Mouse (Mus musculus) limb, embryonic 13.5 days (tissue): Measurements from ENCODE around the gene Eif4g1. TPM values are rescaled to one million over a fixed set of nuclear protein-coding genes. Genes with fewer than 3 reads are reported as not detected.

Experiments
- ATAC-seq: fragments of 200-750 bp; cut with Nextera tagmentation; 2 replicates; pipeline ENCODE4 v1.8.0; 2017; ENCODE audit warnings: low read depth, moderate number of reproducible peaks, moderate TSS enrichment; ENCODE audit not compliant: low FRiP score
- H3K27ac ChIP-seq: fragments of 300-500 bp; sonication (generic); 2 replicates; pipeline ENCODE4 v1.5.1; 2015; ENCODE audit warnings: inconsistent platforms, mild to moderate bottlenecking, moderate library complexity
- H3K27me3 ChIP-seq: fragments of 300-500 bp; sonication (generic); 2 replicates; pipeline ENCODE4 v1.6.1; 2015; ENCODE audit warnings: mild to moderate bottlenecking, inconsistent platforms
- H3K36me3 ChIP-seq: fragments of 300-500 bp; sonication (generic); 2 replicates; pipeline ENCODE4 v1.6.1; 2015; ENCODE audit warnings: inconsistent platforms, mild to moderate bottlenecking, moderate library complexity
- H3K4me1 ChIP-seq: fragments of 300-500 bp; sonication (generic); 2 replicates; pipeline ENCODE4 v1.6.1; 2015; ENCODE audit warnings: inconsistent platforms
- H3K4me2 ChIP-seq: fragments of 300-500 bp; sonication (generic); replicated peaks from 2 replicates; pipeline ENCODE4 v1.6.1; 2015; ENCODE audit warnings: inconsistent platforms, mild to moderate bottlenecking, moderate library complexity
- H3K4me3 ChIP-seq: fragments of 300-500 bp; sonication (generic); 2 replicates; pipeline ENCODE4 v1.5.1; 2015; ENCODE audit warnings: moderate library complexity, mild to moderate bottlenecking, inconsistent platforms
- H3K9ac ChIP-seq: fragments of 300-500 bp; sonication (generic); 2 replicates; pipeline ENCODE4 v1.6.1; 2015; ENCODE audit warnings: mild to moderate bottlenecking, inconsistent platforms
- H3K9me3 ChIP-seq: fragments of 300-500 bp; sonication (generic); 2 replicates; pipeline ENCODE4 v1.6.1; 2016; ENCODE audit warnings: inconsistent platforms
- WGBS: fragments of 180-500 bp; shearing (Covaris S2); methylation state at CpG from one replicate; pipeline ENCODE4 v1.1.7; 2015; 5-methylcytosine and 5-hydroxymethylcytosine counted together
- polyA plus RNA-seq: library from polyadenylated mRNA; unstranded; fragments of >200 nt; fragmentation: Nextera tagmentation; extraction: Ambion mirVana; gene quantifications from 2 replicates; pipeline ENCODE4 v1.2.1, GENCODE M21; 2015

The Eif4g1 gene
- polyA plus RNA-seq, 1 experiment from 2014 or later: 183 TPM

DNA sequence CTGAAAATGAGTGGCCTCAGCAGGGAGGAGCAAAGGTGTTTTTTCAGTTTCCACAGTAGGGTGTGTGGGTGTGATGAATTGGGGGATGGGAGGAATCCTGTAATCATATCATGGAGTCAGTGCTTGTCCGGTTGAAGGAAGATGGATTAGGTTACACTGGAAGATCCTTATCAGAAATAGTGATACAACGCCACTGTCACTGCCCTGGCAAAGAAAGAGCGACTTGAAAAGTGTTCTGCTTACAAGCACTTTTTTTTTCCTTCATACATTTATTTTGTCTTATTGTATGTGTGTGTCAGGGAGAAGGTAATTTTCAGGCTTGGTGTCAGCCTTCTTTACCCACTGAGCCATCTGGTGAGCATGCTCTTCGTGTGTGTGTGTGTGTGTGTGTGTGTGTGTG is 54.6 kb downstream of the Eif4g1 start:
- H3K9ac ChIP-seq: no peak overlapping the region
- H3K9me3 ChIP-seq: no peaks in the 10 kb centered on the region
- H3K27ac ChIP-seq: no peak overlapping the region
- no peak for ATAC-seq
- peaks cover 31% of the 10 kb centered on the region for H3K36me3 ChIP-seq
- no peak overlapping the region for H3K4me3 ChIP-seq
- H3K4me2 ChIP-seq: no peak overlapping the region
- H3K4me1 ChIP-seq: peaks cover 21% of the 10 kb centered on the region
- 63% methylated on average over 4 of the region's 4 CpGs for WGBS
- H3K27me3 ChIP-seq: no peaks in the 10 kb centered on the region

DNA sequence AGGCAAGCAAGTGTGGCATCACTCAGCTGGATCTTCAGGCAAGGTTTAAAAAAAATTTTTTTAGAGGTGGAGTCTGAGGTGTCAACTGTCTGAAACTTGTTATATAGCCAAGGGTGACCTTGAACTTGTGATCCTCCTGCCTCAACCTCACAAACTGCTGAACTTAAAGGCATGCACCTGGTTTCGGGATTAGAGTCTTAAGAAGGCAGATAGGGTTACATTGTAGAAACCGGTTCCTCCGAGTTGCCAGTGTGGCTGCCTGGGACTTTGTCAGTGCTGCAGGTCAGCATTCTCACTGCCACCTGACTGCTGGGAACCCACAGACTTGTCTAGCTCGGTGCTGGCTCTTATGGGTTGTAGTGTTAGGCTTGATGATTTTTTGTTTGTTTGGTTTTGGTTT is 55.1 kb downstream of the Eif4g1 start:
- Histone ChIP-seq H3K4me1 (peaks cover 21% of the 10 kb centered on the region), H3K9me3 (no peaks in the 10 kb centered on the region), H3K4me3 (no peak overlapping the region), H3K4me2 (no peak overlapping the region), H3K27ac (no peak overlapping the region), H3K9ac (no peak overlapping the region), H3K36me3 (peaks cover 31% of the 10 kb centered on the region), H3K27me3 (no peaks in the 10 kb centered on the region)
- 35% methylated on average over 4 of the region's 4 CpGs for WGBS
- ATAC-seq: no peak

DNA sequence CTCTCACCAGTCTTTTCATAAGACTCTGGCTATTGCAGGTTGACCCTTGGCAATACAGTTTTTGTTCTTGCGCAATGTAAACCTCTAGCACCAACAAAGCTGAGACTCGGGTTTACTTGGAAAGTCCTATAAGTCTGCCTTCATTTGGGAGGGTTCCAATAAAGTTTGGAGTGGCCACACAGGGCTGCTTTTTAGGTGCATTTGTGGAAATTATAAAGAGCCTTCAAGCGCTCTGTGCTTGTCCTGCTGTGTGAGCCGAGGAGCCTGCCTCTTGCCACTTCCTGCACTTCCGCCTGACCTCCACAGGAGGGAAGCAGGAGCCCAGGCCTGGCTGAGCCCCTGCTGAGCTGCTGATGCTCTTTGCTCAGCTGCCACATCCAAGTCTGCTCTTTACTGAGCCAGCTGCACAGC is 56.2 kb downstream of the Eif4g1 start:
- no peak overlapping the region for H3K4me2 ChIP-seq
- H3K27me3 ChIP-seq: no peaks in the 10 kb centered on the region
- WGBS: 26% methylated on average over 5 of the region's 5 CpGs
- H3K27ac ChIP-seq: no peak overlapping the region
- no peaks in the 10 kb centered on the region for H3K9me3 ChIP-seq
- no peak overlapping the region for H3K4me3 ChIP-seq
- H3K36me3 ChIP-seq: peaks cover 31% of the 10 kb centered on the region
- peak; percentile 69; the same call in 1 of the 2 replicates for ATAC-seq
- H3K9ac ChIP-seq: 0 out of 2 replicates have a peak overlapping the region, but pooled peaks have one; percentile 8
- peaks cover 15% of the 10 kb centered on the region for H3K4me1 ChIP-seq

GRCm38 (mm10) chr16:20725321-20725720 is 57.2 kb downstream of the Eif4g1 start:
- no peak overlapping the region for H3K27ac ChIP-seq
- WGBS: 58% methylated on average over 7 of the region's 7 CpGs
- no peaks in the 10 kb centered on the region for H3K27me3 ChIP-seq
- H3K9ac ChIP-seq: no peak overlapping the region
- H3K4me2 ChIP-seq: no peak overlapping the region
- H3K4me1 ChIP-seq: peaks cover 20% of the 10 kb centered on the region
- no peak for ATAC-seq
- H3K4me3 ChIP-seq: no peak overlapping the region
- H3K9me3 ChIP-seq: no peaks in the 10 kb centered on the region
- H3K36me3 ChIP-seq: peaks cover 26% of the 10 kb centered on the region

- Histone ChIP-seq H3K27ac (no peak overlapping the region), H3K4me3 (no peak overlapping the region), H3K4me2 (no peak overlapping the region), H3K9me3 (no peaks in the 10 kb centered on the region), H3K9ac (no peak overlapping the region), H3K36me3 (peaks cover 21% of the 10 kb centered on the region), H3K4me1 (peaks cover 23% of the 10 kb centered on the region), H3K27me3 (no peaks in the 10 kb centered on the region)
- WGBS: 83% methylated on average over 4 of the region's 4 CpGs
- ATAC-seq: no peak
These were observed 57.6 kb downstream of the Eif4g1 start for GRCm38 (mm10) chr16:20725750-20726149.

- Histone ChIP-seq H3K27me3 (no peaks in the 10 kb centered on the region), H3K4me1 (peaks cover 23% of the 10 kb centered on the region), H3K9me3 (no peaks in the 10 kb centered on the region), H3K4me3 (no peak overlapping the region), H3K4me2 (no peak overlapping the region), H3K9ac (no peak overlapping the region), H3K27ac (no peak overlapping the region), H3K36me3 (peaks cover 15% of the 10 kb centered on the region)
- WGBS: 42% methylated on average over 1 of the region's 1 CpGs
- ATAC-seq: no peak
These were observed 58.3 kb downstream of the Eif4g1 start for GRCm38 (mm10) chr16:20726384-20726783.

DNA sequence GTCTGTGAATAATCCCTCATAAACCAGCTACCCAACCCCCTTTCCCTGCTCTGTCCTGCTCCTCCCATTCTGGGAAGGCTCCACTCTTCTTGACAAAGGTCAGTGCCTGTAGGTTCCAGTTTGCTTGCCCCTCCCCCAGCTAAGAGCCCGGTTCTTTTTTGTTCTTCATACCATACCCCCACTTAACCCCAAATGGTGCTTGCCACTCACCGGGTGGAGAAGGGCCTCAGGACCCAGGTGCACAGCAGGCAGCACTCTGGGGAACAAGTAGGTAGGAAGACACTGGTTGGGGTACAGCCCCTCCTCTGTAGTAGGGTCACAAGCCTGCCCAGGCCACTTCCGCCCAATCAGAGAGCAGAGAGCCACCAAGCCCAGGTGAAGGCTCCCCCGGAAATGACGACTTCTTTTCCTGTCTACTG is 62.2 kb downstream of the Eif4g1 start:
- Histone ChIP-seq H3K4me3 (no peak overlapping the region), H3K4me2 (no peak overlapping the region), H3K27ac (no peak overlapping the region), H3K9ac (no peak overlapping the region), H3K36me3 (0 out of 2 replicates have a peak, but pooled peaks cover under 1% of the 10 kb centered on the region), H3K9me3 (no peaks in the 10 kb centered on the region), H3K27me3 (peaks cover 21% of the 10 kb centered on the region), H3K4me1 (peaks cover 32% of the 10 kb centered on the region)
- 41% methylated on average over 5 of the region's 5 CpGs for WGBS
- no peak for ATAC-seq

GRCm38 (mm10) chr16:20731688-20732087 is 63.6 kb downstream of the Eif4g1 start:
- Histone ChIP-seq H3K4me3 (no peak overlapping the region), H3K4me1 (peaks cover 29% of the 10 kb centered on the region), H3K9ac (no peak overlapping the region), H3K36me3 (peaks cover 7% of the 10 kb centered on the region), H3K9me3 (no peaks in the 10 kb centered on the region), H3K27ac (no peak overlapping the region; the same call in 1 of the 2 replicates), H3K4me2 (peak overlapping the region; percentile 96; the same call in 1 of the 2 replicates), H3K27me3 (peaks cover 34% of the 10 kb centered on the region)
- WGBS: 72% methylated on average over 5 of the region's 5 CpGs
- no peak for ATAC-seq

DNA sequence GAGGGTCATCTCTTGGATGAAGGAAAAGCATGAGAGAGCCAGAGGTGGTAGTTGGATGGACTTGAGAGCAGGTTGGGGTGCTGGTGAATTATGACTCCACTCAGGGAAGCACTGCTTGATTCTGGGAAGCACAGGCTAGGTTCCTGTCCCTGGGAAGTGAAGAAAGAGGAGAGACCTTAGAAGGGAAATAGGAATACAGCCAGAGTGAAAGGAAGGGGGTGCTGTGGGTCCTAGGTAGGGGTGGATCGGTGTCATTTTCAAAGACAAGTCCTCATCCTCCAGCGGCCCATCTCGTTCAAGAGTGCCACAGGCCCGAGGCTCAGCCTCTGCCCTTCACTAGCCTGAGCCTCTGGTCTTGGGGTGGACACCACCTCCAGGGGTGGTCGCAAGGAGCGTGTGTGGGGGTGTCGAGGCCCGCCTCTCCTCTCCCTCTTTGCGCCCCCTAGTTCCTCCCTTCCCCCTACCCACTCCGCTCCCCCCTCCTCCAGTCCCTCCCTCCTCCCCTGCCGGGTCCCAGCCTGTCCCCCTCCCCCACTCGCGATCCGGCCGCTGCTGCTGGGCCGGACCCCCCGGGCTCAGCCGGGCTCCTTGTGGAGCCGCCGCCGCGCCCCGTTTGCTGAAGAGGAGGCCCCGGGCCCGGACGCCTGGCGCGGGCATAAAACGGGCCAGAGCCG is 64.3 kb downstream of the Eif4g1 start:
- H3K4me1 ChIP-seq: peaks cover 29% of the 10 kb centered on the region
- H3K9ac ChIP-seq: peak overlapping the region; percentile 81
- H3K27me3 ChIP-seq: peaks cover 40% of the 10 kb centered on the region
- no peaks in the 10 kb centered on the region for H3K9me3 ChIP-seq
- WGBS: under 1% methylated on average over 27 of the region's 30 CpGs
- peaks cover 9% of the 10 kb centered on the region for H3K36me3 ChIP-seq
- H3K4me2 ChIP-seq: peak overlapping the region; percentile 96
- H3K27ac ChIP-seq: peak overlapping the region; percentile 80
- ATAC-seq: peak; percentile 57
- peak overlapping the region; percentile 71 for H3K4me3 ChIP-seq

- Histone ChIP-seq H3K9me3 (no peaks in the 10 kb centered on the region), H3K27me3 (peaks cover 47% of the 10 kb centered on the region), H3K4me3 (peak within 1 kb of the TSS; percentile 71), H3K9ac (peak within 1 kb of the TSS; percentile 81), H3K27ac (peak within 1 kb of the TSS; percentile 80), H3K36me3 (peaks cover 9% of the 10 kb centered on the region), H3K4me2 (peak within 1 kb of the TSS; percentile 96), H3K4me1 (peaks cover 29% of the 10 kb centered on the region)
- WGBS: under 1% methylated on average over 50 of the region's 70 CpGs
- ATAC-seq: peak; percentile 88
These were observed 65.0 kb downstream of the Eif4g1 start, which contains the start of gene Chrd for GRCm38 (mm10) chr16:20732925-20733730. Gene Chrd, plus strand, starts transcription at chr16:20733127.

DNA sequence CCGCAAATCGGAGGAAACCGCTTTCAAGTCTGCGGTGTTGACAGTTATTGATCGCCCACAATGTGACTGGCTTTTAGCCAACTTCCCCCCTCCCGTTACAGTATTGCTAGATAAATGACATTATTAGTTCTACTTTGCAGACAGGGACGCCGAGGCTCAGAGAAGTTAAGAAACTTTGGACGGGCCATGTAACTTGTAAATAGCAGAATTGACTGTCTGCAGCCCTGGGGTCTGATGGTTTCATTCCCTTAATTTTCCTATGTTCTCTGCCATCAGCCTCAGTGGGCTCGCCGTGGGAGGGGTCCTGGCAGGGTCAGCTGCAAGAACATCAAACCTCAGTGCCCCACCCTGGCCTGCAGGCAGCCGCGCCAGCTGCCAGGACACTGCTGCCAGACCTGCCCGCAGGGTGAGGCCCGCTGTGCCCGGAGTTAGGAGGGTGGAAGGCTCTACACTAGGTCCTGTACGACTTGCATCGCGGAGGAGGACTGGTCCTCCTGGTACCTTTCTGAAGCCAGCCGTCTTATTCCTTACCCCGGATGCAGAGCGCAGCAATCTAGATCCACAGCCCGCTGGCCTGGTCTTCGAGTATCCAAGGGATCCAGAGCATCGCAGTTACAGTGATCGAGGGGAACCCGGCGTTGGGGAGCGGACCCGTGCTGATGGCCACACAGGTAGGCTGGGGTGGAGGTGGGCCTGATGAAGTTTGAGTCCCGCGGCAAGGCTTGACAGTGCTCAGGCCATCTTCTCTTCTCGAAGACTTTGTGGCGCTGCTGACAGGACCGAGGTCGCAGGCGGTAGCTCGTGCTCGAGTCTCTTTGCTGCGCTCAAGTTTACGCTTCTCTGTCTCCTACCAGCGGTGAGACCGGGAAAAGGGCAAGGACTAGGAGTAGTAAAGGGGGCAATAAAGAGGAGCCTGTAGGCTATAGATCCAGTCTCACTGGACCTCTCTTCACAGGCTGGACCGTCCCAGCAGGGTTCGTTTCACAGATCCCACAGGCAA is 65.9 kb downstream of the Eif4g1 start, which contains the start of gene Thpo:
TSS of gene Thpo (minus strand) at position 781 of the 1,000 bp plus-strand sequence.
- Histone ChIP-seq H3K4me2 (peak within 1 kb of the TSS; percentile 96), H3K27me3 (peaks cover 47% of the 10 kb centered on the region), H3K4me3 (peak within 1 kb of the TSS; percentile 71), H3K9ac (peak within 1 kb of the TSS; percentile 81), H3K36me3 (peaks cover 14% of the 10 kb centered on the region), H3K27ac (peak within 1 kb of the TSS; percentile 80; the same call in 1 of the 2 replicates), H3K4me1 (peaks cover 29% of the 10 kb centered on the region), H3K9me3 (no peaks in the 10 kb centered on the region)
- no peak for ATAC-seq
- 3% methylated on average over 45 of the region's 45 CpGs for WGBS
